Mouse (Mus musculus): Measurements from ENCODE around the gene 9530053A07Rik. TPM values are rescaled to one million over a fixed set of nuclear protein-coding genes. Genes with fewer than 3 reads are reported as not detected.

9530053A07Rik gene
- polyA plus RNA-seq, 1 experiment: not detected

- Histone ChIP-seq H3K4me3 (ENCODE audit: extremely low read depth, insufficient read depth, insufficient read length) (no peak overlapping the region), H3K36me3 (ENCODE audit: control insufficient read depth, insufficient read depth, low read length) (peaks cover 7% of the 10 kb centered on the region), H3K27ac (ENCODE audit: insufficient read depth, low read length) (peak overlapping the region; percentile 58), H3K27me3 (ENCODE audit: control insufficient read depth, insufficient read depth, low read length) (no peaks in the 10 kb centered on the region), H3K4me1 (ENCODE audit: control insufficient read depth, insufficient read depth, insufficient read length) (peaks cover 7% of the 10 kb centered on the region)
- DNase-seq (ENCODE audit: low read depth in 1 of 2, low spot score in 2 of 2): no peak
- WGBS: 62% methylated on average over 4 of the region's 4 CpGs
- no peak for TF ChIP-seq POLR2A (IDR thresholded peaks at IDR 0.05; ENCODE audit: low read depth, low read length)
- TF ChIP-seq CTCF (IDR thresholded peaks at IDR 0.05; ENCODE audit: extremely low read depth, insufficient read depth, insufficient read length, insufficient replicate concordance): no peak
Observed at GRCm38 (mm10) chr7:28175358-28175757, 46.1 kb downstream of the 9530053A07Rik start.

GRCm38 (mm10) chr7:28179228-28179627 is 50.0 kb downstream of the 9530053A07Rik start, which contains the start of gene Dyrk1b:
Dyrk1b (plus strand) TSS chr7:28179469.
- Histone ChIP-seq H3K4me3 (ENCODE audit: extremely low read depth, insufficient read depth, insufficient read length) (peak within 1 kb of the TSS; percentile 86), H3K27me3 (ENCODE audit: control insufficient read depth, insufficient read depth, low read length) (no peaks in the 10 kb centered on the region), H3K4me1 (ENCODE audit: control insufficient read depth, insufficient read depth, insufficient read length) (peaks cover 4% of the 10 kb centered on the region), H3K36me3 (ENCODE audit: control insufficient read depth, insufficient read depth, low read length) (peaks cover 22% of the 10 kb centered on the region), H3K27ac (ENCODE audit: insufficient read depth, low read length) (peak within 1 kb of the TSS; percentile 49)
- TF ChIP-seq POLR2A (IDR thresholded peaks at IDR 0.05; ENCODE audit: low read depth, low read length): no peak
- no peak for TF ChIP-seq CTCF (IDR thresholded peaks at IDR 0.05; ENCODE audit: extremely low read depth, insufficient read depth, insufficient read length, insufficient replicate concordance)
- peak; percentile 97 to 98 for DNase-seq (ENCODE audit: low read depth in 1 of 2, low spot score in 2 of 2)
- WGBS: 2% methylated on average over 25 of the region's 25 CpGs

DNA sequence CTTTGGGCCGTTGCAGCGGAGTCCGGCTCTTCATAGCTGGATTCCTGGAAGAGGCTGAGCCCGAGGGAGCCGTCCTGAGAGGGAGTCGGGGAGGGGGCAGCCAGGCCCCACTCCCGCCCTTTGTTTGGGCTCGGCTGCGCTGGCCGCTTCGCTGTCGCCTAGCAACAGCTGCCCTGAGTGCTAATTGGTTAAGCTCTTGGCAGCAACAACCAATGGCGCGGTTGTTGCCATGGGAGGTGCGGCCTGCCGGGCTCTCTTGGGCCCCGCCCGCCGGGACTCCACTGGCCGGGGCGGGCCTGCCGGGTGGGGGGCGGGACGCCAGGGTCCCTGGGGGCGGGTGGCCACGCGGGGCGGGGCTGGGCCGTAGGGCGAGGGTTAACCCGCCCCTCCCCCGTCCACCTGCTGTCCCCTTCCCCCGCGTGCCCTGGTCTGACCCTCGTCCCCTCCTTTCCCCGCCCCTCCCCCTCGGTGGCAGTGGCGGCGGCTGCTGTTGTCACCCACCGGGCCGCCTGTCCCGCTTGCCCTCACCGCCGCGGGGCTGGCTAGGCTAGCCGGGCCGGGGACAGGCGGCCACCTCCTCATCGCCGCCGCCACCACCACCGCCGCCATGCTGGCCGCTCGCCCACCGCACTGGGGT is 50.6 kb downstream of the 9530053A07Rik start:
- peak; percentile 89 to 91 for DNase-seq (ENCODE audit: low read depth in 1 of 2, low spot score in 2 of 2)
- Histone ChIP-seq H3K27ac (ENCODE audit: insufficient read depth, low read length) (peak overlapping the region; percentile 49), H3K4me1 (ENCODE audit: control insufficient read depth, insufficient read depth, insufficient read length) (peaks cover 4% of the 10 kb centered on the region), H3K4me3 (ENCODE audit: extremely low read depth, insufficient read depth, insufficient read length) (peak overlapping the region; percentile 86), H3K36me3 (ENCODE audit: control insufficient read depth, insufficient read depth, low read length) (peaks cover 28% of the 10 kb centered on the region), H3K27me3 (ENCODE audit: control insufficient read depth, insufficient read depth, low read length) (no peaks in the 10 kb centered on the region)
- TF ChIP-seq POLR2A (IDR thresholded peaks at IDR 0.05; ENCODE audit: low read depth, low read length) (no peak), CTCF (IDR thresholded peaks at IDR 0.05; ENCODE audit: extremely low read depth, insufficient read depth, insufficient read length, insufficient replicate concordance) (no peak)
- WGBS: 2% methylated on average over 34 of the region's 56 CpGs

- DNase-seq (ENCODE audit: low read depth in 1 of 2, low spot score in 2 of 2): no peak
- H3K4me3 ChIP-seq (ENCODE audit: extremely low read depth, insufficient read depth, insufficient read length): no peak overlapping the region
Observed at GRCm38 (mm10) chr7:28180890-28181289, 51.6 kb downstream of the 9530053A07Rik start.

DNA sequence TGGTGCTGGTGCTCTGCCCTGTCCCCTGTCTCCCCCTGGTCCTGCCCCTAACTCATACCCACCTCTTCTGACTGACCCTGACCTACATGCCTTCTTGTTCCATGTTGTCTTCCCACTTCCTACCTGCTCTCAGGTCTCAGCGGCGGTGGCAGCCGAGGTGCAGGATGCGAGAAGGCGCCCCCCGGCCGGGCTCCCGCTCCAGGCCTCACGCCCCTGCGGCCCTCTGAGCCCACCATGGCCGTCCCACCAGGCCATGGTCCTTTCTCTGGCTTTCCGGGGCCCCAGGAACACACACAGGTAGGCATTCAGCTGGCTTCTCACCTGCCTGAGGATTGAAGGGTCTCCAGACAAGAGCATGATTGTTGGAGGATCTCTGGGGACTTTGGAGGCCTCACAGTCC is 52.1 kb downstream of the 9530053A07Rik start:
- H3K27ac ChIP-seq (ENCODE audit: insufficient read depth, low read length): no peak overlapping the region
- DNase-seq (ENCODE audit: low read depth in 1 of 2, low spot score in 2 of 2): no peak
- 96% methylated on average over 12 of the region's 12 CpGs for WGBS
- H3K4me1 ChIP-seq (ENCODE audit: control insufficient read depth, insufficient read depth, insufficient read length): peaks cover 4% of the 10 kb centered on the region
- peaks cover 41% of the 10 kb centered on the region for H3K36me3 ChIP-seq (ENCODE audit: control insufficient read depth, insufficient read depth, low read length)
- H3K27me3 ChIP-seq (ENCODE audit: control insufficient read depth, insufficient read depth, low read length): no peaks in the 10 kb centered on the region
- no peak overlapping the region for H3K4me3 ChIP-seq (ENCODE audit: extremely low read depth, insufficient read depth, insufficient read length)
- no peak for TF ChIP-seq POLR2A (IDR thresholded peaks at IDR 0.05; ENCODE audit: low read depth, low read length)
- TF ChIP-seq CTCF (IDR thresholded peaks at IDR 0.05; ENCODE audit: extremely low read depth, insufficient read depth, insufficient read length, insufficient replicate concordance): no peak

More at GRCm38 (mm10) chr7:28180890-28181289, 51.6 kb downstream of the 9530053A07Rik start:
- Histone ChIP-seq H3K36me3 (ENCODE audit: control insufficient read depth, insufficient read depth, low read length) (peaks cover 36% of the 10 kb centered on the region), H3K4me1 (ENCODE audit: control insufficient read depth, insufficient read depth, insufficient read length) (peaks cover 4% of the 10 kb centered on the region), H3K27me3 (ENCODE audit: control insufficient read depth, insufficient read depth, low read length) (no peaks in the 10 kb centered on the region), H3K27ac (ENCODE audit: insufficient read depth, low read length) (no peak overlapping the region)
- TF ChIP-seq CTCF (IDR thresholded peaks at IDR 0.05; ENCODE audit: extremely low read depth, insufficient read depth, insufficient read length, insufficient replicate concordance): no peak
- TF ChIP-seq POLR2A (IDR thresholded peaks at IDR 0.05; ENCODE audit: low read depth, low read length): no peak
- 82% methylated on average over 5 of the region's 5 CpGs for WGBS

DNA sequence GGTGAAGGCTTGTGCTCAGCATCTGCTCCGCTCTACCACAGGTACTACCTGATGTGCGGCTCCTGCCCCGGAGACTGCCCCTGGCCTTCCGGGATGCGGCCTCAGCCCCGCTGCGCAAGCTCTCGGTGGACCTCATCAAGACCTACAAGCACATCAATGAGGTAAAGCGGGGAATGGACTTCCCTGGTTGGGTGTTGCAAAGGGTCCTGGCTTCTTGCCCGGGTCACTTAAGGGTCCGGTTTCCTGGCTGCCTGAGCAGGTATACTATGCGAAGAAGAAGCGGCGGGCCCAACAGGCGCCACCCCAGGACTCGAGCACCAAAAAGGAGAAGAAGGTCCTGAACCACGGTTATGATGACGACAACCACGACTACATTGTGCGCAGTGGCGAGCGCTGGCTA is 53.1 kb downstream of the 9530053A07Rik start:
- peaks cover 42% of the 10 kb centered on the region for H3K36me3 ChIP-seq (ENCODE audit: control insufficient read depth, insufficient read depth, low read length)
- H3K4me1 ChIP-seq (ENCODE audit: control insufficient read depth, insufficient read depth, insufficient read length): peaks cover 4% of the 10 kb centered on the region
- no peak for DNase-seq (ENCODE audit: low read depth in 1 of 2, low spot score in 2 of 2)
- H3K27me3 ChIP-seq (ENCODE audit: control insufficient read depth, insufficient read depth, low read length): no peaks in the 10 kb centered on the region
- H3K27ac ChIP-seq (ENCODE audit: insufficient read depth, low read length): no peak overlapping the region
- no peak for TF ChIP-seq POLR2A (IDR thresholded peaks at IDR 0.05; ENCODE audit: low read depth, low read length)
- TF ChIP-seq CTCF (IDR thresholded peaks at IDR 0.05; ENCODE audit: extremely low read depth, insufficient read depth, insufficient read length, insufficient replicate concordance): no peak
- 95% methylated on average over 22 of the region's 22 CpGs for WGBS
- no peak overlapping the region for H3K4me3 ChIP-seq (ENCODE audit: extremely low read depth, insufficient read depth, insufficient read length)

GRCm38 (mm10) chr7:28185884-28186283 is 56.6 kb downstream of the 9530053A07Rik start:
- TF ChIP-seq POLR2A (IDR thresholded peaks at IDR 0.05; ENCODE audit: low read depth, low read length) (no peak), CTCF (IDR thresholded peaks at IDR 0.05; ENCODE audit: extremely low read depth, insufficient read depth, insufficient read length, insufficient replicate concordance) (no peak)
- Histone ChIP-seq H3K36me3 (ENCODE audit: control insufficient read depth, insufficient read depth, low read length) (peaks cover 46% of the 10 kb centered on the region), H3K27me3 (ENCODE audit: control insufficient read depth, insufficient read depth, low read length) (no peaks in the 10 kb centered on the region), H3K27ac (ENCODE audit: insufficient read depth, low read length) (no peak overlapping the region), H3K4me3 (ENCODE audit: extremely low read depth, insufficient read depth, insufficient read length) (no peak overlapping the region), H3K4me1 (ENCODE audit: control insufficient read depth, insufficient read depth, insufficient read length) (no peaks in the 10 kb centered on the region)
- DNase-seq (ENCODE audit: low read depth in 1 of 2, low spot score in 2 of 2): no peak
- 96% methylated on average over 14 of the region's 14 CpGs for WGBS

Measured in spleen, adult 2 months (tissue).